Mouse (Mus musculus): ENCODE measurements around the gene Mrpl24.

DNA sequence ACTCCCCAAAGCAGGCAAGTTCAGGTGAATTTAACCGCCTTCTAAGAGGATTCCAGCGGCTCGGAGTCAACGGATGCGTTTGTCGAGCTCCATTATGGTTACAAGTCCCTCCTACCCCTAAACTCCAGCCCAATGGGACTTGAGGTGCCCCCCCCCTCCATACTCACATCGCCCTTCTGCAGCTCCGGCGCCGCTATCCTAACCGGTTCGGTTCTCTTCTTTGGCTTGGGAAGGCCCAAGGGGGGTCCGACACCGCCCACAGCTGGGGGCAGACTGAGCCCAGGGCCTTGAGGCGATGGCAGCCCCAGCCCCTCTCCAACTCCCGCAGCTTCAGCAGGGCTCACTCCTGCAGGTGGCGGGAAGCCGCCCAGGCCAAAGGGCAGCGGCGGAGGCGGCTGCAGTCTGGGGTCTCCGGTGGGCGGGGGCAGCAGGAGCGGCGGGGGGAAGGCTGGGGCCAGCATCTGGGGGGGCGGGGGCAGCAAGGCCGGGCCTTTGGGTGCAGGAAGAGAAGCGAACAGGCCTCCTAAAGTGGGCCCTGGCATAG, 34.5 kb upstream of the Mrpl24 start:
- TF ChIP-seq CTCF (conservative IDR thresholded peaks at IDR 0.05; ENCODE audit: insufficient read depth, insufficient read length, low read depth, low read length) (no peak), POLR2A (IDR thresholded peaks at IDR 0.05; ENCODE audit: low read depth, low read length) (no peak)

All from kidney, adult 2 months (tissue).